Mouse (Mus musculus): ENCODE data around the gene Tcirg1. TPM values are rescaled to one million over a fixed set of nuclear protein-coding genes. Genes with fewer than 3 reads are reported as not detected.

Tcirg1 gene
- total RNA-seq, 2 experiments from 2014 or later: 13.6 to 31.1 TPM

- no peak for DNase-seq
Observed at GRCm38 (mm10) chr19:3898952-3899351, 8.0 kb downstream of the Tcirg1 start.

GRCm38 (mm10) chr19:3897557-3897956, 9.4 kb downstream of the Tcirg1 start:
- no peak for DNase-seq

- no peak for DNase-seq
Observed at GRCm38 (mm10) chr19:3896208-3896607, 10.7 kb downstream of the Tcirg1 start.

GRCm38 (mm10) chr19:3895171-3895631, 11.7 kb downstream of the Tcirg1 start:
- DNase-seq: no peak

GRCm38 (mm10) chr19:3894294-3894693, 12.6 kb downstream of the Tcirg1 start:
- DNase-seq: no peak

GRCm38 (mm10) chr19:3893545-3894116, 13.3 kb downstream of the Tcirg1 start:
- no peak for DNase-seq

GRCm38 (mm10) chr19:3890181-3890580, 16.8 kb downstream of the Tcirg1 start:
- DNase-seq: no peak

- no peak for DNase-seq
Observed at GRCm38 (mm10) chr19:3889096-3889495, 17.8 kb downstream of the Tcirg1 start.

- no peak for DNase-seq
Observed at GRCm38 (mm10) chr19:3884325-3884990, 22.5 kb downstream of the Tcirg1 start.

GRCm38 (mm10) chr19:3882214-3882613, 24.7 kb downstream of the Tcirg1 start:
- DNase-seq: no peak

- DNase-seq: no peak
Observed at GRCm38 (mm10) chr19:3880054-3880848, 26.7 kb downstream of the Tcirg1 start.

GRCm38 (mm10) chr19:3875045-3875444, 31.9 kb downstream of the Tcirg1 start:
- no peak for DNase-seq

- peak; percentile 37 for DNase-seq
Observed at GRCm38 (mm10) chr19:3872373-3872772, 34.6 kb downstream of the Tcirg1 start.

- no peak for DNase-seq
Observed at GRCm38 (mm10) chr19:3871468-3871867, 35.5 kb downstream of the Tcirg1 start.

GRCm38 (mm10) chr19:3868290-3868689, 38.6 kb downstream of the Tcirg1 start:
- DNase-seq: no peak

GRCm38 (mm10) chr19:3864960-3865359, 42.0 kb downstream of the Tcirg1 start:
- DNase-seq: no peak

GRCm38 (mm10) chr19:3862713-3863112, 44.2 kb downstream of the Tcirg1 start:
- DNase-seq: no peak

- DNase-seq: no peak
Observed at GRCm38 (mm10) chr19:3857220-3857619, 49.7 kb downstream of the Tcirg1 start.

GRCm38 (mm10) chr19:3855601-3856000, 51.3 kb downstream of the Tcirg1 start:
- DNase-seq: no peak

- no peak for DNase-seq
Observed at GRCm38 (mm10) chr19:3855091-3855490, 51.8 kb downstream of the Tcirg1 start.

GRCm38 (mm10) chr19:3853891-3854290, 53.0 kb downstream of the Tcirg1 start:
- DNase-seq: no peak

- DNase-seq: no peak
Observed at GRCm38 (mm10) chr19:3853121-3853520, 53.8 kb downstream of the Tcirg1 start.

GRCm38 (mm10) chr19:3851979-3852681, 54.8 kb downstream of the Tcirg1 start:
- peak; percentile 56 for DNase-seq
